Comparison of ENCODE assay signal across 8 mouse cellular contexts in genomic region chr8:124751709-124752173, GRCm38 (mm10). TPM values are rescaled to one million over a fixed set of nuclear protein-coding genes. Genes with fewer than 3 reads are reported as not detected.
DNase-seq lines count a peak whose midpoint lies in the region; ATAC-seq and TF ChIP-seq lines count a peak whose summit lies in the region.

Fam89a (minus strand) TSS chr8:124751832.

- no peaks in the 10 kb centered on the region for H3K36me3 ChIP-seq in embryonic facial prominence, embryonic 11.5 days (replicated peaks; ENCODE audit: control insufficient read depth, insufficient read depth, low read depth, low read length)
- H3K36me3 ChIP-seq in heart, embryonic 13.5 days, result no peaks in the 10 kb centered on the region
- H3K36me3 ChIP-seq in kidney, embryonic 16.5 days (ENCODE audit: insufficient read depth, low read length), result no peaks in the 10 kb centered on the region

- peak within 1 kb of the TSS; percentile 48 for H3K4me3 ChIP-seq in layer of hippocampus, adult 2 months
- H3K4me3 ChIP-seq in embryonic facial prominence, embryonic 11.5 days (ENCODE audit: low read depth, low read length), result peak within 1 kb of the TSS; percentile 46
- peak within 1 kb of the TSS; percentile 75 for H3K4me3 ChIP-seq in heart, embryonic 13.5 days
- peak within 1 kb of the TSS; percentile 68 for H3K4me3 ChIP-seq in kidney, embryonic 16.5 days (ENCODE audit: low read length)

- ATAC-seq in embryonic facial prominence, embryonic 11.5 days (replicated peaks; ENCODE audit: insufficient number of reproducible peaks, low FRiP score, low TSS enrichment, low read depth), result peak; percentile 86
- ATAC-seq in heart, embryonic 13.5 days (ENCODE audit: extremely low read depth, insufficient number of reproducible peaks, low FRiP score, low TSS enrichment), result no peak
- ATAC-seq in kidney, embryonic 16.5 days (ENCODE audit: low FRiP score, low TSS enrichment), result peak; percentile 88

- no peak within 1 kb of the TSS for H3K27ac ChIP-seq in layer of hippocampus, adult 2 months
- no peak within 1 kb of the TSS for H3K27ac ChIP-seq in embryonic facial prominence, embryonic 11.5 days (replicated peaks; ENCODE audit: low read depth, low read length)
- no peak within 1 kb of the TSS for H3K27ac ChIP-seq in heart, embryonic 13.5 days (replicated peaks)
- H3K27ac ChIP-seq in kidney, embryonic 16.5 days (ENCODE audit: low read length), result no peak within 1 kb of the TSS

- H3K27me3 ChIP-seq in embryonic facial prominence, embryonic 11.5 days (ENCODE audit: control insufficient read depth, insufficient read depth, low read length), result peaks cover 26% of the 10 kb centered on the region
- H3K27me3 ChIP-seq in heart, embryonic 13.5 days (replicated peaks), result peaks cover 64% of the 10 kb centered on the region
- peaks cover 10% of the 10 kb centered on the region; the same call in 1 of the 2 replicates for H3K27me3 ChIP-seq in kidney, embryonic 16.5 days (ENCODE audit: insufficient read depth, low read length)

- peaks cover 7% of the 10 kb centered on the region; the same call in 1 of the 2 replicates for H3K4me1 ChIP-seq in embryonic facial prominence, embryonic 11.5 days (ENCODE audit: control insufficient read depth, insufficient read depth, low read length)
- H3K4me1 ChIP-seq in heart, embryonic 13.5 days, result peaks cover 31% of the 10 kb centered on the region
- H3K4me1 ChIP-seq in kidney, embryonic 16.5 days (ENCODE audit: insufficient read depth, low read length), result peaks cover 40% of the 10 kb centered on the region

- peak within 1 kb of the TSS; percentile 56 for H3K9ac ChIP-seq in embryonic facial prominence, embryonic 11.5 days (replicated peaks; ENCODE audit: low read length)
- peak within 1 kb of the TSS; percentile 74 for H3K9ac ChIP-seq in heart, embryonic 13.5 days
- peak within 1 kb of the TSS; percentile 71 for H3K9ac ChIP-seq in kidney, embryonic 16.5 days (replicated peaks; ENCODE audit: low read length)

- no peak for TF ChIP-seq CTCF in layer of hippocampus, adult 2 months (conservative IDR thresholded peaks at IDR 0.05)

- WGBS in embryonic facial prominence, embryonic 11.5 days, result 1% methylated on average over 40 of the region's 41 CpGs
- 2% methylated on average over 41 of the region's 41 CpGs for WGBS in heart, embryonic 13.5 days
- 2% methylated on average over 25 of the region's 41 CpGs for WGBS in kidney, embryonic 16.5 days

- no peak for DNase-seq in layer of hippocampus, adult 2 months (ENCODE audit: low spot score in 2 of 2)
- DNase-seq in layer of hippocampus, adult 11-12 months (ENCODE audit: low spot score), result no peak
- peak; percentile 73 for DNase-seq in embryonic facial prominence, embryonic 11.5 days (ENCODE audit: low spot score)
- DNase-seq in lung, postnatal 36 days, result peak; percentile 70
- DNase-seq in spleen, adult 18-20 months, result peak; percentile 53 to 69
- DNase-seq in frontal cortex, postnatal 36 days (ENCODE audit: low spot score in 2 of 2), result no peak

- H3K9me3 ChIP-seq in embryonic facial prominence, embryonic 11.5 days (replicated peaks; ENCODE audit: control insufficient read depth, low read length), result no peaks in the 10 kb centered on the region
- H3K9me3 ChIP-seq in heart, embryonic 13.5 days, result no peaks in the 10 kb centered on the region
- H3K9me3 ChIP-seq in kidney, embryonic 16.5 days (ENCODE audit: low read length), result no peaks in the 10 kb centered on the region

- peak within 1 kb of the TSS; percentile 64 for H3K4me2 ChIP-seq in embryonic facial prominence, embryonic 11.5 days (ENCODE audit: low read depth, low read length)
- peak within 1 kb of the TSS; percentile 97 for H3K4me2 ChIP-seq in heart, embryonic 13.5 days
- H3K4me2 ChIP-seq in kidney, embryonic 16.5 days (replicated peaks; ENCODE audit: low read depth, low read length), result peak within 1 kb of the TSS; percentile 90

RNA-seq across cellular contexts. Expression of gene Fam89a, which starts in this region (rescaled TPM):
- under 1 TPM; 0.27 to 0.54 TPM for total RNA-seq in layer of hippocampus, adult 2 months (2021)
- polyA plus RNA-seq in embryonic facial prominence, embryonic 11.5 days (2014; fragmentation: Nextera tagmentation; extraction: Ambion mirVana), result 6.0 and 6.8 TPM in 2 replicates
- 2.2 and 2.4 TPM in 2 replicates for polyA plus RNA-seq in heart, embryonic 13.5 days (2015; fragmentation: Nextera tagmentation; extraction: Ambion mirVana)
- 3.4 and 4.0 TPM in 2 replicates for polyA plus RNA-seq in kidney, embryonic 16.5 days (2015; fragmentation: Nextera tagmentation; extraction: Ambion mirVana)

Comparison
In these comparisons a context has a peak if more than half of its experiments do, and no peak if none do; other contexts are left out.
1. DNase-seq: peak in embryonic facial prominence, embryonic 11.5 days (single experiment), lung, postnatal 36 days (single experiment) and spleen, adult 18-20 months (2 of 2); none in layer of hippocampus, adult 2 months (0 of 2), layer of hippocampus, adult 11-12 months (single experiment) and frontal cortex, postnatal 36 days (0 of 2).
2. Peak in every context shown above with its lines, with median percentiles within 50 percentile points of each other: H3K4me3 ChIP-seq, H3K4me2 ChIP-seq and H3K9ac ChIP-seq.